Mouse (Mus musculus) ES-Bruce4 (cell line): Measurements from ENCODE around the gene Gata1. TPM values are rescaled to one million over a fixed set of nuclear protein-coding genes. Genes with fewer than 3 reads are reported as not detected.

Source experiments
- H3K27ac ChIP-seq: 2 replicates; pipeline ENCODE4 v1.5.1; 2012; ENCODE audit warnings: low read length, inconsistent platforms; ENCODE audit not compliant: insufficient read depth
- H3K27me3 ChIP-seq: 2 replicates; pipeline ENCODE4 v1.6.1; 2012; ENCODE audit warnings: mild to moderate bottlenecking, low read length, inconsistent platforms; ENCODE audit not compliant: control insufficient read depth, poor library complexity, insufficient read depth, severe bottlenecking
- H3K36me3 ChIP-seq: 2 replicates; pipeline ENCODE4 v1.6.1; 2012; ENCODE audit warnings: inconsistent platforms, mild to moderate bottlenecking, low read length, moderate library complexity; ENCODE audit not compliant: control insufficient read depth, poor library complexity, insufficient read depth, severe bottlenecking
- H3K4me1 ChIP-seq: one replicate; pipeline ENCODE4 v1.8.1; 2011; ENCODE audit warnings: low read length; ENCODE audit not compliant: control insufficient read depth, insufficient read depth
- H3K4me3 ChIP-seq: 2 replicates; pipeline ENCODE4 v1.5.1; 2011; ENCODE audit warnings: low read depth, mild to moderate bottlenecking, low read length
- H3K9ac ChIP-seq: 2 replicates; pipeline ENCODE4 v1.6.1; 2012; ENCODE audit warnings: low read depth, mild to moderate bottlenecking, inconsistent platforms; ENCODE audit not compliant: poor library complexity, severe bottlenecking
- H3K9me3 ChIP-seq: replicated peaks from 2 replicates; pipeline ENCODE4 v1.6.1; 2012; ENCODE audit warnings: mild to moderate bottlenecking, low read length, inconsistent platforms; ENCODE audit not compliant: control insufficient read depth, poor library complexity, insufficient read depth, severe bottlenecking
- CTCF ChIP-seq: IDR thresholded peaks from one replicate; pipeline ENCODE4 v1.8.1; 2011; ENCODE audit warnings: low read depth, low read length
- EP300 ChIP-seq: IDR thresholded peaks from 2 replicates; pipeline ENCODE4 v1.6.1; 2011; ENCODE audit warnings: low read depth, low read length; ENCODE audit not compliant: insufficient read depth
- POLR2A ChIP-seq: IDR thresholded peaks from one replicate; pipeline ENCODE4 v1.8.1; 2011; ENCODE audit warnings: low read length; ENCODE audit not compliant: insufficient read depth
- polyA plus RNA-seq: library from polyadenylated mRNA; stranded (reverse); fragments of >200 nt; gene quantifications from 2 replicates; pipeline ENCODE4 v1.2.4, GENCODE M21; 2011; ENCODE audit warnings: low read depth; ENCODE audit not compliant: missing spikeins, insufficient read depth, insufficient read length

Gene Gata1
- polyA plus RNA-seq, 1 experiment = 1.3 TPM

- TF ChIP-seq CTCF = no peak
- no peak for TF ChIP-seq POLR2A
- TF ChIP-seq EP300 = no peak
- H3K27me3 ChIP-seq = no peaks in the 10 kb centered on the region
- no peaks in the 10 kb centered on the region for H3K9me3 ChIP-seq
- H3K4me3 ChIP-seq = no peak overlapping the region
- H3K36me3 ChIP-seq = no peaks in the 10 kb centered on the region
- H3K27ac ChIP-seq = peak overlapping the region; percentile 25; the same call in 1 of the 2 replicates
- H3K9ac ChIP-seq = no peak overlapping the region
- peaks cover 4% of the 10 kb centered on the region for H3K4me1 ChIP-seq
These were observed 22.8 kb upstream of the Gata1 start for GRCm38 (mm10) chrX:8000546-8001192.

- TF ChIP-seq CTCF = no peak
- no peak for TF ChIP-seq POLR2A
- TF ChIP-seq EP300 = no peak
- H3K4me3 ChIP-seq = peak overlapping the region; percentile 9; the same call in 1 of the 2 replicates
- peak overlapping the region; percentile 35 for H3K27ac ChIP-seq
These were observed 15.3 kb upstream of the Gata1 start for GRCm38 (mm10) chrX:7993068-7993735.

GRCm38 (mm10) chrX:7992379-7993067, 14.7 kb upstream of the Gata1 start:
- Histone ChIP-seq H3K4me3 (no peak overlapping the region), H3K27me3 (no peaks in the 10 kb centered on the region), H3K9ac (no peak overlapping the region), H3K4me1 (no peaks in the 10 kb centered on the region), H3K9me3 (no peaks in the 10 kb centered on the region), H3K27ac (no peak overlapping the region), H3K36me3 (no peaks in the 10 kb centered on the region)
- TF ChIP-seq EP300 = no peak

More at GRCm38 (mm10) chrX:7993068-7993735, 15.3 kb upstream of the Gata1 start:
- Histone ChIP-seq H3K4me1 (no peaks in the 10 kb centered on the region), H3K9me3 (no peaks in the 10 kb centered on the region), H3K9ac (no peak overlapping the region), H3K36me3 (no peaks in the 10 kb centered on the region), H3K27me3 (no peaks in the 10 kb centered on the region)

GRCm38 (mm10) chrX:7981368-7981767, 3.5 kb upstream of the Gata1 start:
- Histone ChIP-seq H3K9ac (no peak overlapping the region), H3K4me3 (no peak overlapping the region), H3K27me3 (no peaks in the 10 kb centered on the region), H3K27ac (no peak overlapping the region), H3K4me1 (peaks cover 2% of the 10 kb centered on the region), H3K9me3 (no peaks in the 10 kb centered on the region), H3K36me3 (no peaks in the 10 kb centered on the region)
- TF ChIP-seq POLR2A = no peak
- no peak for TF ChIP-seq EP300
- no peak for TF ChIP-seq CTCF

- H3K4me3 ChIP-seq = no peak overlapping the region
- no peak overlapping the region for H3K9ac ChIP-seq
- H3K27ac ChIP-seq = no peak overlapping the region
- H3K36me3 ChIP-seq = no peaks in the 10 kb centered on the region
- TF ChIP-seq EP300 = no peak
- TF ChIP-seq CTCF = no peak
- no peak for TF ChIP-seq POLR2A
- no peaks in the 10 kb centered on the region for H3K27me3 ChIP-seq
- H3K4me1 ChIP-seq = no peaks in the 10 kb centered on the region
- no peaks in the 10 kb centered on the region for H3K9me3 ChIP-seq
These were observed 6.6 kb downstream of the Gata1 start for GRCm38 (mm10) chrX:7971292-7971691.

GRCm38 (mm10) chrX:7968899-7969298, 9.0 kb downstream of the Gata1 start:
- H3K9me3 ChIP-seq = no peaks in the 10 kb centered on the region
- H3K4me3 ChIP-seq = no peak overlapping the region
- TF ChIP-seq EP300 (no peak), CTCF (no peak), POLR2A (no peak)
- no peaks in the 10 kb centered on the region for H3K36me3 ChIP-seq
- H3K27ac ChIP-seq = no peak overlapping the region
- no peak overlapping the region for H3K9ac ChIP-seq
- no peaks in the 10 kb centered on the region for H3K4me1 ChIP-seq
- no peaks in the 10 kb centered on the region for H3K27me3 ChIP-seq
